Mouse (Mus musculus): Measurements from ENCODE around the gene Stra6.

GRCm38 (mm10) chr9:58110787-58111186 lies 47.2 kb downstream of the Stra6 start:
- TF ChIP-seq POLR2A (IDR thresholded peaks at IDR 0.05; ENCODE audit: low read depth, low read length) (no peak), CTCF (IDR thresholded peaks at IDR 0.05; ENCODE audit: extremely low read depth, insufficient read depth, insufficient read length, insufficient replicate concordance) (no peak)

All from spleen, adult 2 months (tissue).